Mouse (Mus musculus): ENCODE data around the gene Heg1.

DNA sequence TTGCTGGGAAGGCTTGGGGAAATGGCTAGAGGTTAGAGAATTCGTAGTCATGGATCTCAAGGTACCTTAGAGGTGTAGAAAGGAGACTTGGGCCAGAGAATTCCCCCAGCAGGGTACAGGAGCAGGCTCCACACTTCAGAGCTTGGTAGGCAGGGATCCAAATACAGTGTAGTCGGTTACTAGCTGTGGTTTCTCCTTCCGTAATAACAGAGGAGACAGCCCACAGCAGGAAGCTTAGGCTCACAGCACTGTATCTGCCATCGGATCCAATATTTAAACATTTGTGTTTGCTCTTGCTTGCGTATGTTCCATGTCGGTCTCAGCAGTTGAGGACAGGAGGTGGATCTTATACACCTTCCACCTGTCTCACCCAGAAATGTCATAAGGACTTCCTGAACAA, 111.7 kb downstream of the Heg1 start:
- TF ChIP-seq CTCF (IDR thresholded peaks at IDR 0.05), result no peak
- TF ChIP-seq EP300 (IDR thresholded peaks at IDR 0.05), result no peak
